Mouse (Mus musculus) spleen, postnatal 4 days (tissue): ENCODE results near the gene Cdhr2.
A peak's percentile ranks its signal among the peaks of the same experiment; 100 is the strongest.

Experiments used
- DNase-seq, 2 experiments: peaks; one replicate each; pipeline ENCODE4 v3.0.0; 2022; ENCODE audit warnings: low spot score in 2 of 2

Gene Cdhr2

GRCm38 (mm10) chr13:54752656-54753055, 51.4 kb downstream of the Cdhr2 start:
- no peak for DNase-seq

DNA sequence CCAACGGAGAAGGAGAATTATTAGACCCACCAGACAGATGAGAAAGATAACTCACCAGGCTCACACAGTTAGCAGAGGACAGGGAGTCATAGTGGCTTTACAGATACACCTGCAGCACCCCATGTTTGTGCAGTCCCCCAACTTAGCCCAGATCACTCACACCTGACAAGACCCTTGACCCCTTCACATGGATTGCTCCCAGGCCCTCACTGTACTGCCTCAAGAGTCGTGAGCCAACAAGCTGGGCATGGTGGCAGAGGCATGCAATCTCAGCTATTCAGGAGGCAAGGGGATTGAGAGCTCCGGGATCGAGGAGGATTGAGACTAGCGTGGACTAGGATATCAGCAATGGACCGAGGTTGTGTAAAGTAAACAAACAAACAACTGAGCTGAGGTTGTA, 52.5 kb downstream of the Cdhr2 start:
- no peak for DNase-seq

- DNase-seq = no peak
Observed at GRCm38 (mm10) chr13:54754169-54755080, 53.2 kb downstream of the Cdhr2 start.

DNA sequence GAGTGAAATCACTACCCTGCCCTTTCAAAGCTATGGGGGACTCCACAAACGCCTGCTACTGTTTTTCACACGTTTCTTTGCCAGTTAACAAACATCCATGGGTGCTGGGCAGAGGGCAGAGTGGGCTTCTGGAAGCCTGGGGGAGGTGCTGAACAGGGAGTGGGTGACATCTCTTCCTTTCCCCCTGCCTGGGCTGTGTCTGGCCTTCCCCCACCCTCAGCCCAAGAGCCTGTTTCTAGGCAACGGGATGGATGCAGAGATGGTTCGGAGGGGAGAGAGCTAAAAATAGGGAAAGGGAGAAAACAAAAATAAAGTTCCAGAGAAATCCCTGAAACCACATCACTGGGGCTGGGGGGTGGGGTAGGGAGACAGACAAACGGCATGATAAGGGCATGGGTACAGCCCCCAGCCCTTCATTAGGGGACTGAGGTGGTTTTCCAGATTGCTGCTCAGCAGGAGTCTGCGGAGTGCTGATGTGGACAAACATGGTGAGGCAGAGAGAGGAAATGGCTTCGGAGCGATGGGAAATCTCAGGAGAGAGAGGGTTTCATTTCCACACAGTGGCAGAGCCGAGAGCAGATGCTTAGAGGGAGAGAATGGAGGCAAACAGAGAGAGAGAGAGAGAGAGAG, 54.1 kb downstream of the Cdhr2 start:
- no peak for DNase-seq

- DNase-seq = no peak
Observed at GRCm38 (mm10) chr13:54756156-54756712, 55.0 kb downstream of the Cdhr2 start.

DNA sequence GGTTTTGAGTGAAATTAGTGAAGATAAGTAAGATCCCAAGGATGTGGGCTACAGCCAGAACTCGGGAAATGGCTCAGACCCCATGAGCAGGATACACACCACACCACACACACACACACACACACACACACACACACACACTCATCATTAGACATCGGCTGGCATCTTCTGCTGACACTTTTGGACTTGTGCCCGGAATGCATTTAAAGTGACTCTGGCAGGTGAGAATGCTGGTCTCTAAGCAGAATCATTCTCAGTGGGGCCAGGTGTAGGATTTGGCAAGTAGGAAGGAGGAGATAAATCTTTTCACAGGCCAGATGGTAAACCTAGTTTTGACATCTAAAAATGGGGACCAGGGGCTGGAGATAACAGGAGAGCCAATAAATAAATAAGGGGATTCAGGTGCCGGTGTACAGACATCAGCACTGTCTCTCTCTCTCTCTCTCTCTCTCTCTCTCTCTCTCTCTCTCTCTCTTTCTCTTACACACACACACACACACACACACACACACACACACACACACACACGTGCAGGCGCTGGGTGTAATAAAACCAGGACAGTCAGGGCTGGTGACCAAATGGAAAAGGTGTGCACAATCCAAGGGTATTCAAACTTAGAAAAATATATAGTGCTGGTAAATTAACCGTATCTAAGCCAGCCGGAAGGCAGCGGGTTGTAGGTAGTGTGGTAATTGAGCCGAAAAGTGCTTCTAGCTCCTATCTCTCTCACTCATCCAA, 56.0 kb downstream of the Cdhr2 start:
- no peak for DNase-seq

DNA sequence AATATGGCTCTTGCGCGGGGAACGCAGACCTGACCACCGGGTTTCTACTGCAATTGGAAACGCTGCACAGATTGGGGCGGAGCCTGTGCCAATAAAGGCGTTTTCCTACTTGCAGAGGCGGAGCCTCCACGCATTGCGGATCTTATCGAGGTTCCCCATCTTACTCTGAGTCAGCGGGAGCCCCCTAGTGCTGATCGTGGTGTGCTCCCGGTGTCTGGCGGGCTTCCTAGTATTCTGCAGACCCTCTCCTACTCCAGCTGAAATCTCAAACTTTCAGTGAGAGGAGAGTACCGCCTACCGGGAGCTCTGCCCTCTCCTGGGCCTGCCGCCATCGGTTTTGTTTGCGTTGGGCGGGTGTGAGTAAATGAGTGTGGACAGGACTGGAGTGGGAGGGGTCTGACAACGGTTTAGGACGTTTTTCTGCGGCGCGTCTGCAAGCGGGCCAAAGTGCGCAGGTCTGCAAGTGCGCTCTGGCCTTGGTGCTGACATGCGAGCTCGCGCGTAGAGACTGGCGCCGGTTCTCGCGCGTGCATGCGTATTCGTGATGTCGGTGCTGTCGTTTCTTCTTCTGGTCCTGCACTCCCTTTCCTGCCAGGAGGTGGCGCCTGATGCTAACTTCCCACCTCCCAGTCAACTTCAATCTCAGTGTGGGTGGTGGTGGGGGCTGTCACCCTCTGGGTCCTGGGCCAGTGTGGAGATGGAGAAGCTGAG, 56.9 kb downstream of the Cdhr2 start:
- peak; percentile 47 to 74 for DNase-seq

- DNase-seq = no peak
Observed at GRCm38 (mm10) chr13:54758756-54759470, 57.7 kb downstream of the Cdhr2 start.

GRCm38 (mm10) chr13:54759496-54759895, 58.2 kb downstream of the Cdhr2 start:
- no peak for DNase-seq

DNA sequence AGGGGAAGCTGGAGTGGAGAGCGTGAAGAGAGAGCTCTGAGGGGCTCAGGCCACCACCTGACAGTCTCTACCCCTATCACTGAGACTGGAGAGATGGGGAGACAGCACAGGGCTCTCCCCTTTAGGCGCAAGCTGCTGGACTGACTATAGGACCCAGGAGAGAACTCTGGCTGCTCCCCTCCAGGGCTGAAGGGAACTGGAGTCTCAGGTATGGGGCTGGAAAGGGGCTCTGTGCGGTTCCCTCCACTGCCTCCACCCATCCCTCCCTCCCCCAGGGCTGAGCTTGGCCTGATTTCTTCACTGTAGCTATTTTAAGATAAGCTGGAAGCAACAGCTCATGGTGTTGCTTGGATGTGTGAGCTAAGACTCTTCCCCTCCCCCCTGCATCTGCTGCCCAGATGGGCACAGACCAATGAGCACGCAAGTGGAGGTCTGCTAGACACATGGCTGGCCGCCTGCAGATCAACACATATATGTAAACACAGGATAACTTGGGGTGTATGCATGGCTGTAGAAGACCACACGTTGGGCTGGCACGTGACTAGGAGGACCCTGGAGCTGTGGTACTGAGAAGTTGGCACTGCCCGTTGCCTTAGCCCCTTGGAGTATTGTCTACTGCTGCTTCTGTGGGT, 59.0 kb downstream of the Cdhr2 start:
- DNase-seq = no peak

- DNase-seq = no peak
Observed at GRCm38 (mm10) chr13:54760906-54761305, 59.6 kb downstream of the Cdhr2 start.

GRCm38 (mm10) chr13:54765281-54766191, 64.3 kb downstream of the Cdhr2 start:
- DNase-seq = no peak

GRCm38 (mm10) chr13:54766192-54766768, 65.0 kb downstream of the Cdhr2 start, which contains the start of gene Sncb:
Gene Sncb (minus strand): TSS chr13:54766595.
- peak; percentile 46 to 82 for DNase-seq

- DNase-seq = no peak
Observed at GRCm38 (mm10) chr13:54767012-54767411, 65.8 kb downstream of the Cdhr2 start.

DNA sequence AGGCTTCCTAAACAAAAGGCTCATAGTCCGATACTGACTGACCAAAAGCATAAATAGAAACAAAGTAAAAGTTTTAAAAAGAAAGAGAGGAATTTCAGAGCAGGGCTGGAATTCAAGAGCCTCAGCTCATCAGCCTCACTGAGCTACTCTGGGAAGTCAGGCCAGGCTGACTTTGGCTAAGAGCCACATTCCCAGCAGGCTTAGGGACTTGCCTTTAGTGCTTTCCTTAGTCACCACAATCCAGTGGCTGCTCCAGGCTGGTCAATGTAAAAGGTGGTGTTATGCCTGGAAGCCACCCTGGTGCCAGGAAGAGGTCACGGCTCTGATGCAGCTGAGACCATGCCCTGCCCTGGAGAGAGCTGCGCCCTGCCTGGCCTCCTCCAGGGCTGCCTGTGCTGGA, 79.3 kb downstream of the Cdhr2 start:
- DNase-seq = no peak

DNA sequence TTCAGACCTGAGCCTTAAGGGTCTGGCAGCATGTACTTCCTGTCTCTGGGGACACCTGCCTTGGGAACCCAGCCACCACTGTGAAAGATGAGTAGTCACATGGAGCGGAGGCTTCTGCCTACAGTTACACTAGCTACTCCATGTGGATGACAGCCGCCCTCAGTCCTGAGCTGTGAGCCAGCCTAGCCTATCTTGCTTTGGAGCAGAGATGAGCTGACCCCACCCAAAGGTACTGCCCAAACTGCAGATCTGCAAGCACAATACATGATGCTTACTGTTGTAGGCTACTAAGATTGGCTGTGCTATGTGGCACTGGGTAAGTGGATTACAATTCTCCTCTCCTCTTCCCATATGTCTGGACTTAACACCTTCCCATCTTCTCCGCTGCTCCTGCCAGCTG, 79.8 kb downstream of the Cdhr2 start:
- no peak for DNase-seq

GRCm38 (mm10) chr13:54783235-54783634, 82.0 kb downstream of the Cdhr2 start:
- no peak for DNase-seq

DNA sequence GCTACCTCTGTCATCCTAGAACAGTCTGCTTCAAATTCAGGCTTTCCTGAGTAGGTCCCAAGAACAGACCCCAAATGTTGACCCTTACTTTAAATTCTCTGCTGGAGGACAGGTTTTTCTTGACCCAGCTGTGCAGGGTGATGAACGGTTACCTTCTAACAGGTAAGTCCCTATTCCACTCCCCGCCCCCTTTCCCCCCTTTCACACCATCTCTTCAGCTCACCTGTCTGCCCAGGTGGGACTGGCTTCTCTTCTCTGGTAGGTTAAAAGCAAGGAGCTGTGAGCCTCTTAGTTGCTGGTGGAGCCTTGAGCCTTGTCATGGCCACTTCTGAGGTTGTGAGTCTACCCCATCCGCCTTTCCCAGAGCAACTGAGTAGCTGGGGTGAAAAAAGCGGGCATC, 82.4 kb downstream of the Cdhr2 start, which contains the start of gene Eif4e1b:
Gene Eif4e1b (plus strand): TSS at position 301 of the 400 bp plus-strand sequence.
- DNase-seq = no peak
